31 mouse cellular contexts compared by ENCODE assay signal in the genomic region with DNA sequence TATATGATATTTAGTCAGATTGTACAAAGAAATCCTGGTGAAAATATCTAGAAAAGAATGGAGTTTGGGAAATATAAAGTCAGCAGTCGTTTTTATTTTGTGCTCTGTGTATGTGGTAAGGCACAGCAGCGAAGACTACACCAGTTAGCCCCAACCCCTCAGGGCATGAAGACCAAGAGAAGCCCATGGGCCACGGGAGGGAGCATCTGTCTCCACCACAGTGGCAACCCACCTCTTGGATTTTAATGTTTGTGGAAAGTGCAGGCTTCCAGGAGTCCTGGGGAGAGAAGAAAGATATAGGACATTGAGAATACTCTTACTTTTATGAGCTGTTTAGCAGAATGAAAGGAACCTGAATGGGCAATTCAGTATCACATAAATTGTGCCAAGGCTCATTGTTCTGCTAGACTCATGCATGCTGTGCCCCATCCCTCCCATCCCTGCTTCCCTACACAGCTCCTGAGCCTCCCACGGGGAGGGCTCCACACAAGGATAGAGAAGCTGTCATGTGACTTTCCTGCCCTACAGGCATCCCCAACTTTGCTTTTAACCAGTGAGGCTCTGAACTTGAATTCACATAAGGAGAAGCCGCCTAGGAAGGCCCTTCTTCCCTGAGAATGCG. TPM values are rescaled to one million over a fixed set of nuclear protein-coding genes. Genes with fewer than 3 reads are reported as not detected.
A peak's percentile ranks its signal among the peaks of the same experiment; 100 is the strongest.
DNase-seq lines count a peak whose midpoint lies in the region; ATAC-seq and TF ChIP-seq lines count a peak whose summit lies in the region.
"Had no signal": no experiment of that assay in that cellular context is flagged by ENCODE, and none has a peak within 500 bp of the region (broad histone marks: within the 10 kb centered on the region; RNA-seq: fewer than 3 reads in every experiment).

No protein-coding gene starts in this region.

- 44% methylated on average over 6 of the region's 6 CpGs for WGBS in hindbrain, embryonic 14.5 days
- WGBS in hindbrain, embryonic 12.5 days: 52% methylated on average over 6 of the region's 6 CpGs
- 22% methylated on average over 6 of the region's 6 CpGs for WGBS in neural tube, embryonic 14.5 days
- WGBS in kidney, embryonic 14.5 days: 68% methylated on average over 6 of the region's 6 CpGs

- H3K27ac ChIP-seq in hindbrain, embryonic 14.5 days: no peak overlapping the region
- no peak overlapping the region for H3K27ac ChIP-seq in hindbrain, embryonic 12.5 days
- H3K27ac ChIP-seq in CH12.LX (ENCODE audit: insufficient read depth, low read depth): no peak overlapping the region
- H3K27ac ChIP-seq in neural tube, embryonic 14.5 days (ENCODE audit: low read depth, low read length): no peak overlapping the region
- no peak overlapping the region for H3K27ac ChIP-seq in kidney, embryonic 14.5 days (ENCODE audit: low read depth, low read length)
- H3K27ac ChIP-seq: embryonic facial prominence, embryonic 10.5 days; embryonic facial prominence, embryonic 15.5 days; gastrocnemius, adult 2 months; layer of hippocampus, adult 2 months; left cerebral cortex, adult 2 months; limb, embryonic 13.5 days; liver, embryonic 13.5 days; macrophage; midbrain, embryonic 15.5 days had no signal

- H3K4me2 ChIP-seq in hindbrain, embryonic 14.5 days (replicated peaks): no peak overlapping the region
- no peak overlapping the region for H3K4me2 ChIP-seq in hindbrain, embryonic 12.5 days (replicated peaks)
- H3K4me2 ChIP-seq in CH12.LX (ENCODE audit: insufficient read depth, low read depth, poor library complexity, severe bottlenecking): no peak overlapping the region
- no peak overlapping the region for H3K4me2 ChIP-seq in neural tube, embryonic 14.5 days (ENCODE audit: low read depth, low read length)
- H3K4me2 ChIP-seq in kidney, embryonic 14.5 days (replicated peaks; ENCODE audit: low read depth, low read length): no peak overlapping the region

- intact Hi-C loops in left cerebral cortex, postnatal 36 days (cut with DNase I): loop anchor here (10.0 kb wide), 1 partner anchor 304 kb away; no protein-coding TSS in a partner anchor

- H3K79me2 ChIP-seq in CH12.LX (replicated peaks; ENCODE audit: control insufficient read depth, extremely low read depth, insufficient read depth, poor library complexity, severe bottlenecking): no peaks in the 10 kb centered on the region

- H3K4me1 ChIP-seq in hindbrain, embryonic 14.5 days (replicated peaks; ENCODE audit: control insufficient read depth, insufficient read depth, low read length): no peaks in the 10 kb centered on the region
- H3K4me1 ChIP-seq in hindbrain, embryonic 12.5 days: peaks cover 5% of the 10 kb centered on the region
- peaks cover 6 to 17% of the 10 kb centered on the region in 2 experiments; a peak in 3 of 4 replicates for H3K4me1 ChIP-seq in CH12.LX (ENCODE audit: control insufficient read depth in 1 of 2, insufficient read depth in 2 of 2)
- H3K4me1 ChIP-seq in neural tube, embryonic 14.5 days (ENCODE audit: control insufficient read depth, insufficient read depth, low read length): peaks cover 4% of the 10 kb centered on the region; the same call in 1 of the 2 replicates
- H3K4me1 ChIP-seq in kidney, embryonic 14.5 days (ENCODE audit: control insufficient read depth, insufficient read depth, low read length): no peaks in the 10 kb centered on the region
- H3K4me1 ChIP-seq: embryonic facial prominence, embryonic 10.5 days; limb, embryonic 13.5 days had no signal

- H3K4me3 ChIP-seq in hindbrain, embryonic 14.5 days (replicated peaks; ENCODE audit: low read length): no peak overlapping the region
- H3K4me3 ChIP-seq in hindbrain, embryonic 12.5 days: no peak overlapping the region
- no peak overlapping the region for H3K4me3 ChIP-seq in CH12.LX (replicated peaks in 1 of 3; ENCODE audit: low read depth in 2 of 3, low read length in 2 of 3, poor library complexity in 1 of 3)
- H3K4me3 ChIP-seq in neural tube, embryonic 14.5 days (ENCODE audit: low read depth, low read length): no peak overlapping the region
- no peak overlapping the region for H3K4me3 ChIP-seq in kidney, embryonic 14.5 days (ENCODE audit: low read length)
- H3K4me3 ChIP-seq: limb, embryonic 13.5 days; liver, embryonic 13.5 days; midbrain, embryonic 15.5 days had no signal

- DNase-seq in hindbrain, embryonic 14.5 days (ENCODE audit: low spot score): no peak
- DNase-seq in CH12.LX (ENCODE audit: extremely low read depth) (no peak), ZHBTc4 (ENCODE audit: low read depth, low spot score) (peak; percentile 29)
- DNase-seq in left cerebral cortex, postnatal 36 days (ENCODE audit: low spot score in 2 of 2): no peak
- DNase-seq: adrenal gland, adult 8-10 months; cerebellum, adult 8-10 months; cerebellum, postnatal 25 days; gastrocnemius, adult 2 months; gastrocnemius, postnatal 36 days; heart, adult 18-20 months; heart, postnatal 4 days; kidney, adult 11 months; kidney, postnatal 36 days; liver, embryonic 13.5 days; lung, adult 18-20 months; right cerebral cortex, adult 18-20 months; thymus, adult 2 months; thymus, postnatal 36 days had no signal

- no peaks in the 10 kb centered on the region for H3K27me3 ChIP-seq in hindbrain, embryonic 14.5 days (ENCODE audit: control insufficient read depth, insufficient read depth, low read length)
- H3K27me3 ChIP-seq in hindbrain, embryonic 12.5 days: no peaks in the 10 kb centered on the region
- H3K27me3 ChIP-seq in CH12.LX (replicated peaks): peaks cover 31% of the 10 kb centered on the region
- H3K27me3 ChIP-seq in neural tube, embryonic 14.5 days (ENCODE audit: control insufficient read depth, insufficient read depth, low read length): no peaks in the 10 kb centered on the region
- no peaks in the 10 kb centered on the region for H3K27me3 ChIP-seq in kidney, embryonic 14.5 days (ENCODE audit: control insufficient read depth, insufficient read depth, low read length)
- H3K27me3 ChIP-seq: embryonic facial prominence, embryonic 15.5 days; limb, embryonic 13.5 days; midbrain, embryonic 15.5 days had no signal

- in situ Hi-C loops in CH12.LX (cut with MboI; ENCODE audit: low pct_ligation_motif_present, low pct_unique_long_range_greater_than_20kb, low sequenced_read_pairs): no loop called here

- no peak for TF ChIP-seq CTCF in CH12.LX (conservative IDR thresholded peaks at IDR 0.05 in 1 of 2, IDR thresholded peaks at IDR 0.05 in 1 of 2; ENCODE audit: low read depth in 2 of 2, low read length in 2 of 2)

- ATAC-seq in hindbrain, embryonic 14.5 days (ENCODE audit: low FRiP score): peak; percentile 70; the same call in 1 of the 2 replicates
- no peak for ATAC-seq in hindbrain, embryonic 12.5 days (ENCODE audit: low FRiP score)
- ATAC-seq in neural tube, embryonic 14.5 days (ENCODE audit: low read depth): peak; percentile 78
- no peak for ATAC-seq in kidney, embryonic 14.5 days (ENCODE audit: low FRiP score, low TSS enrichment)
- ATAC-seq: forebrain, embryonic 16.5 days; lung, postnatal 0 days; midbrain, embryonic 15.5 days had no signal

- no peaks in the 10 kb centered on the region for H3K36me3 ChIP-seq in hindbrain, embryonic 14.5 days (replicated peaks; ENCODE audit: control insufficient read depth, insufficient read depth)
- H3K36me3 ChIP-seq in hindbrain, embryonic 12.5 days: no peaks in the 10 kb centered on the region
- no peaks in the 10 kb centered on the region for H3K36me3 ChIP-seq in CH12.LX (replicated peaks in 1 of 2; ENCODE audit: control insufficient read depth in 1 of 2, insufficient read depth in 1 of 2, low read length in 1 of 2)
- H3K36me3 ChIP-seq in neural tube, embryonic 14.5 days (ENCODE audit: control insufficient read depth, insufficient read depth, low read length): no peaks in the 10 kb centered on the region
- no peaks in the 10 kb centered on the region for H3K36me3 ChIP-seq in kidney, embryonic 14.5 days (ENCODE audit: control insufficient read depth, insufficient read depth, low read length)
- H3K36me3 ChIP-seq: embryonic facial prominence, embryonic 10.5 days; embryonic facial prominence, embryonic 15.5 days; limb, embryonic 13.5 days; midbrain, embryonic 15.5 days had no signal

- H3K9ac ChIP-seq in hindbrain, embryonic 14.5 days: no peak overlapping the region
- H3K9ac ChIP-seq in hindbrain, embryonic 12.5 days: no peak overlapping the region; the same call in 1 of the 2 replicates
- no peak overlapping the region for H3K9ac ChIP-seq in CH12.LX (ENCODE audit: insufficient read depth, low read depth)
- H3K9ac ChIP-seq in neural tube, embryonic 14.5 days (replicated peaks; ENCODE audit: low read depth, low read length): no peak overlapping the region
- H3K9ac ChIP-seq in kidney, embryonic 14.5 days (ENCODE audit: low read depth, low read length): no peak overlapping the region
- H3K9ac ChIP-seq: embryonic facial prominence, embryonic 15.5 days; limb, embryonic 13.5 days; liver, embryonic 13.5 days; midbrain, embryonic 15.5 days had no signal

- no peak for TF ChIP-seq RAD21 in CH12.LX (IDR thresholded peaks at IDR 0.05; ENCODE audit: low read depth, low read length)

- no peaks in the 10 kb centered on the region for H3K9me3 ChIP-seq in hindbrain, embryonic 14.5 days (ENCODE audit: control insufficient read depth, low read length)
- no peaks in the 10 kb centered on the region for H3K9me3 ChIP-seq in hindbrain, embryonic 12.5 days (replicated peaks)
- H3K9me3 ChIP-seq in CH12.LX (replicated peaks; ENCODE audit: low read length): peaks cover 4% of the 10 kb centered on the region
- no peaks in the 10 kb centered on the region for H3K9me3 ChIP-seq in neural tube, embryonic 14.5 days (ENCODE audit: control insufficient read depth, low read length)
- H3K9me3 ChIP-seq in kidney, embryonic 14.5 days (ENCODE audit: control insufficient read depth, low read length): no peaks in the 10 kb centered on the region
- H3K9me3 ChIP-seq: embryonic facial prominence, embryonic 10.5 days; embryonic facial prominence, embryonic 15.5 days; limb, embryonic 13.5 days; liver, embryonic 13.5 days; midbrain, embryonic 15.5 days had no signal

- dilution Hi-C loops in CH12.LX (cut with MboI; ENCODE audit: extremely low pct_ligation_motif_present, extremely low pct_unique_long_range_greater_than_20kb, low sequenced_read_pairs): no loop called here

- TF ChIP-seq EP300 in CH12.LX (IDR thresholded peaks at IDR 0.05; ENCODE audit: low read length): no peak

- TF ChIP-seq POLR2A in CH12.LX (IDR thresholded peaks at IDR 0.05; ENCODE audit: low read depth, low read length): no peak

RNA-seq across cellular contexts. Expression of a gene that starts 7.0 kb away (rescaled TPM):
- polyA plus RNA-seq in hindbrain, embryonic 14.5 days (2014; fragmentation: Nextera tagmentation; extraction: Ambion mirVana): 54.1 and 64.9 TPM in 2 replicates
- 47.6 and 49.5 TPM in 2 replicates for polyA plus RNA-seq in hindbrain, embryonic 12.5 days (2016; fragmentation: Nextera tagmentation; extraction: Ambion mirVana)
- total RNA-seq in CH12.LX (2012; rRNA removed) (59.7 and 69.9 TPM in 2 replicates), CH12.LX (2014; rRNA removed) (37.8 and 39.5 TPM in 2 replicates)
- 56.2 and 67.2 TPM in 2 replicates for polyA plus RNA-seq in CH12.LX (2012; ENCODE audit: insufficient read length, low read depth)
- polyA plus RNA-seq in neural tube, embryonic 14.5 days (2014; fragmentation: Nextera tagmentation; extraction: Ambion mirVana): 57.3 and 60.6 TPM in 2 replicates
- 10 to 100 TPM; 18.5 to 19.3 TPM for total RNA-seq in left cerebral cortex, postnatal 36 days (2021)
- polyA plus RNA-seq in kidney, embryonic 14.5 days (2014; fragmentation: Nextera tagmentation; extraction: Ambion mirVana): 48.0 and 63.6 TPM in 2 replicates

RNA-seq across cellular contexts. Expression of a gene that starts 21.2 kb away (rescaled TPM):
- polyA plus RNA-seq in hindbrain, embryonic 14.5 days (2014; fragmentation: Nextera tagmentation; extraction: Ambion mirVana): 0.48 and 4.0 TPM in 2 replicates
- polyA plus RNA-seq in hindbrain, embryonic 12.5 days (2016; fragmentation: Nextera tagmentation; extraction: Ambion mirVana): 3.8 and 6.1 TPM in 2 replicates
- total RNA-seq in CH12.LX (2012; rRNA removed): not detected in 2 replicates
- not detected in 2 replicates for total RNA-seq in CH12.LX (2014; rRNA removed)
- not detected in 2 replicates for polyA plus RNA-seq in CH12.LX (2012; ENCODE audit: insufficient read length, low read depth)
- polyA plus RNA-seq in neural tube, embryonic 14.5 days (2014; fragmentation: Nextera tagmentation; extraction: Ambion mirVana): 0.68 and 2.1 TPM in 2 replicates
- total RNA-seq in left cerebral cortex, postnatal 36 days (2021): 1 to 10 TPM; 9.2 to 9.7 TPM
- polyA plus RNA-seq in kidney, embryonic 14.5 days (2014; fragmentation: Nextera tagmentation; extraction: Ambion mirVana): 1.4 TPM in 1 of 2 replicates, not detected in the other
- total RNA-seq: megakaryocyte-erythroid progenitor cell, adult 5-6 weeks had no signal
- polyA plus RNA-seq: forebrain, embryonic 16.5 days; midbrain, embryonic 15.5 days; thymus, adult 2 months had no signal

RNA-seq across cellular contexts. Expression of a gene that starts 21.3 kb away (rescaled TPM):
- 45.3 and 49.7 TPM in 2 replicates for polyA plus RNA-seq in hindbrain, embryonic 14.5 days (2014; fragmentation: Nextera tagmentation; extraction: Ambion mirVana)
- 18.5 and 20.0 TPM in 2 replicates for polyA plus RNA-seq in hindbrain, embryonic 12.5 days (2016; fragmentation: Nextera tagmentation; extraction: Ambion mirVana)
- total RNA-seq in CH12.LX (2012; rRNA removed): not detected in 2 replicates
- total RNA-seq in CH12.LX (2014; rRNA removed): not detected in 2 replicates
- not detected in 2 replicates for polyA plus RNA-seq in CH12.LX (2012; ENCODE audit: insufficient read length, low read depth)
- 28.0 and 47.3 TPM in 2 replicates for polyA plus RNA-seq in neural tube, embryonic 14.5 days (2014; fragmentation: Nextera tagmentation; extraction: Ambion mirVana)
- 100 to 1,000 TPM; 136 to 214 TPM for total RNA-seq in left cerebral cortex, postnatal 36 days (2021)
- polyA plus RNA-seq in kidney, embryonic 14.5 days (2014; fragmentation: Nextera tagmentation; extraction: Ambion mirVana): 12.8 and 17.2 TPM in 2 replicates

Comparison
In these comparisons a context has a peak if more than half of its experiments do, and no peak if none do; other contexts are left out.
1. ATAC-seq: peak in hindbrain, embryonic 14.5 days (single experiment) and neural tube, embryonic 14.5 days (single experiment); none in hindbrain, embryonic 12.5 days (single experiment) and kidney, embryonic 14.5 days (single experiment).
2. RNA of a gene that starts 21.3 kb away (polyA plus RNA-seq): 45.3 to 49.7 TPM in hindbrain, embryonic 14.5 days, 28.0 to 47.3 TPM in neural tube, embryonic 14.5 days, 18.5 to 20.0 TPM in hindbrain, embryonic 12.5 days and 12.8 to 17.2 TPM in kidney, embryonic 14.5 days; not detected in CH12.LX; every median in the first group is over 10 times any median in the second.